Mouse (Mus musculus) c-Kit-positive CD71-positive TER-119-negative erythroid progenitor cells, embryonic 14.5 days (primary cell): ENCODE data around the gene Cdk5.

ENCODE experiments used
- DNase-seq: peaks from one replicate; pipeline ENCODE4 v3.0.0-alpha.2; 2013; ENCODE audit warnings: low read depth

Cdk5 gene

DNA sequence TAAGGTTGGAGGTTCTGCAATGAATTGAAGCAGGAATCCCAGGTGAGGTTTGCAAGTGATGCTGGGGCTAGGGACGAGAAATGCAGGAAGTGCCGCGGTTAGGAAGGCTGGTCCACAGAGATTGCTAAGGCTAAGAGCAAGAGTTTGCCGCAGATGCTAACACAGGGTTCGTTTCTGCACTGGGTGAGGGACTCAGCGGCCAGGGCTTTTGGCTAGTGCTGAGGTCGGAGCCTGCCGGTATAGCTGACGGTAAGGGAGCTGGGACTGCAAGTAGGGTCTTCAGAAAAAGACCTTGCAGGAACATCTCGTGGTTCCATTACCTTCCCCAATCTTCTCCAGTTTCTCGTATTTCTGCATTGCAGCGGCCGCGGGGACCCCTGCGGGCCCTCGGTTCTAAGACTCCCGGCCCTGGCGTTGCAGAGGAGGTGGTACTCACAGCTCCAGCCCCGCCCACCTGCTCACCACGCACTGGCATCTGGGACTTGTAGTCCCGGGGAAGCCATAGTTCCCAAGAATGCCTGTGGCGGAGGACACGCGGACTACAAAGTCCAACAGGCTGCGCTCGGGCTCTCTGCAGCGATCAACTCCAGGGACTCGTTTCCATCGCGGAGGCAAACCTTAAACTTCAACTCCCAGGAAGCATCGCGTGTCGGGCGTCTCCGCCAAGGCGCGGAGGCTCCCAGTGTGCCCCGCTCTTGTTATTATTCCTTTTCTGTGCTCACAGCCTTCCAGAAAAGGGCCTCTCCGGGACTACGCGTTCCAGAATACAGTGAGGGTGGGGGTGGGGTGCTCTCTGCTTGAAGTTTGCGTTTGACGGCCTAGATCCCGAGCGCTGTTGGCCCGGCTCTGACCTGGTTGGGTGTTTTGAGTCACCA is at the start of gene Cdk5, which contains the start of gene Slc4a2:
Gene Cdk5, minus strand, starts transcription at position 402 of the 875 bp plus-strand sequence.
Gene Slc4a2, plus strand, starts transcription at position 709 of the 875 bp plus-strand sequence.
- DNase-seq, result peak; percentile 98

DNA sequence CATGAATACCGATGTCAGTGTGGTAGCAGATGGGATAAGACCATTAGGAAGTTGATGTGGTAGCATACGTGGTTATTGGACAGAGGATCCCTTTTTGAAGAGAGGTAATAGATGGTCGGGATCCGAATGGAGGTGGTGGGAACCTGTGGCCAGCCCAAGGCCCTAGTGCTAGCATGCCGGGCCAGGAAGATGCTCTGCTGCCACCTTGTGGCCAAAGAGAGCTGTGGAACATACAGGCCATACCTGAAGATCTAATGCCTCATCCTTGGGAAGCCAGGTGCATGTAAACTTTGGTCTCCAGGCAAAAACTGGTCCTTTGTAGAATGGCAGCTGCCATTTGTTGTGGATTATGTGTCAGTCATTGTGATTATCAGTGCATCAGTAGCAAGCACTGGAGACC is 47.3 kb upstream of the Cdk5 start:
- DNase-seq, result peak; percentile 76

DNA sequence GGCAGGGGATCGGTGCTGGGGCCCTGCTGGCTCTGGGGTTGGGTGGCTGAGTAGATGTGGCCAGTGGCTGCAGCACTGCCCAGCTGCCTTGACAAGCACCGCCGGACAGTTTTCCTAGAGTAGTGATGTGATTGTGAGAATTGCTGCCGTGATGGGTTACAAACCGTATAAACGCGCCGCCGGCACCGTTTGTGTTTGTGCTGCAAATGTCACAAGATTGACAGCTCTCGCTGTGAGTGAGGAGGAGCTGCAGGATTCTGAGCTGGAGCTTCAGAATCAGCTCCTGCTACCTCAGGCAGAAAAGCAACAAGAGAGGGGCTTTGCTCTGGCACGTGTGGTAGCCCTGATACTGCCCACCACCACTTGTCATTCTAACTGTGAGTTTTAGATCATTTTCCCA is 43.4 kb upstream of the Cdk5 start:
- no peak for DNase-seq

DNA sequence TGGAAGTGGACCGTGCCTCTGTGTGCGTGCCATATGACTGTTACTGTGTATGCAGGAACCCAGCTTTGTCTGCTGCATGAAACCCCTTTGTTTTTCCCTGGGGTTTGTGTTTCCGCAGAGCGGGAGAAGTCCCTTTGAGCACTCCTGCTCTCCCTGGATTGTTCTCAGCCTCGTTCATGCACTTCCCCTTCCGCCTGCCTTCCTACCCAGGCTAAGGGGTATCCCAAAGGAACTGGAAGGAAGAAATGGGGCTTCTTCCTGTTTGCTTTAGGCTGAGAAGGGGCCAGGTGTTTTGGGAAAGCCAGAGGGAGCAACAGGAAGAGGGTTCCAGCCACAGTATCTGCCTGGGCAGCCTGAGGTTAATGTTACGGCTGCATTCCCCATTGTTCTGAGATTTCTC is 32.3 kb upstream of the Cdk5 start:
- DNase-seq, result no peak

DNA sequence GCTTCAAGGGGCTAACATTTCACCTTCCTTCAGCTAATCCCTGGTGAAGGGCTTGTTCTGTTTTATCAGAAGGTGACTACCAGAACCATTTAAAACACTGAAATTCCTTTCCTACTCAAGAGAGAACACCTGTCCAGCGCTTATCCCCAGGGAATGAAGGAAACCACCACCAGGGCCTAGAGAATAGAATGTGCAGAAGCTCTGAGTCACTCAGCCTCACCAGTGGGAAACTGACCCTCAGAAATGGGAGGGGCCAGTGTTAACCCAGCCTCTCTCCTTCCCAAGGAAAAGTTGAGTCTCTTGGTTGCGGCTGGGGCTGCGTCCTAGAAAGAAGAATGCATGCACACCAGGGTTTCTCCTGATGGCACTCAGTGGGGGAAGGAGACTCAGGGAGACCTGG is 31.7 kb upstream of the Cdk5 start:
- DNase-seq, result no peak

DNA sequence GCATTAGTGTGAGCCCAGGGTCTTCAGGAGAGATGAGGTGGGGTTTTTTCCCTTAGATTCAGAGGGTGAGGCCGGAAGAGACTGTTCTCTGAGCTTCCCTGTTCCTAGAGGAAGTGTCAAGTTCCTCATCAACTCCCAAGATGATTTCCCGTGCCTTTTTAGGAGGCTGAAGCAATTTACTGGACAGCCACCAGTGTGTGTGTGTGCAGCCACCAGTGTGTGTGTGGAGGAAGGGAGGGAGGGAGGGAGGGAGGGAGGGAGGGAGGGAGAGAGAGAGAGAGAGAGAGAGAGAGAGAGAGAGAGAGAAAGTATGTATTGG is 30.6 kb upstream of the Cdk5 start:
- no peak for DNase-seq

DNA sequence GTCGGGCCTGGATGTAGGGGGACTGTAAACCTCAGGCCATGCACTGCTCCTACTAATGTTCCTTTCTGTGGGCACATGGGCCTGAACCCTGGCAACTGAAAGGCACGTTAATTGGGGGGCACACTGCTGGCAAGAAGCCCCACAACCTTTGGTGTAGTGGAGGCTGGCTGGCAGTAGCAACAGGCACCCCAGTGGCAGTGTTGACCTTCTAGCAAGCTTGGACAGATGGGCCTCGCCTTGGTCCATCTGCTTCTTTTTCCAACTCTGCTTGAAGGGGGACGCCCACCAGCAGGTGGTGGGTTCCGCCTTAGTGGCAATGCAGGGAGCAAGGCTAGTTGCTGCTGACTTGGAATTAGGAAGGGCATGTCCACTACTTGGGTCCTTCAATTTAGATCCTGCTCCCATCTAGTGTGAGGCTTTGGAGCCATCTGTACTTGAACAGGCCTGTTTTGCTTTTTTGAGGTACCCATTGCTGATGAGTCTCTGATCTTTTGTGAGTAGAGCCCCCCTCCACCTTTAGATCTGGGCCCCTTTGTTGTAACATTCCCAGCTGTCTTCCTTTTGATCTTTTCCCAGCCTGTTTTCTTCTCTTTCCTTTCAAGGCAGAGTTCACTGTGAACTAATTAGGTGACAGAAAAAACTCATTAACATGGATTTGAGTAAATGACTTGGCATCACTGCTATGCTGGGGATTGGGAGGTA is 30.1 kb upstream of the Cdk5 start:
- no peak for DNase-seq

DNA sequence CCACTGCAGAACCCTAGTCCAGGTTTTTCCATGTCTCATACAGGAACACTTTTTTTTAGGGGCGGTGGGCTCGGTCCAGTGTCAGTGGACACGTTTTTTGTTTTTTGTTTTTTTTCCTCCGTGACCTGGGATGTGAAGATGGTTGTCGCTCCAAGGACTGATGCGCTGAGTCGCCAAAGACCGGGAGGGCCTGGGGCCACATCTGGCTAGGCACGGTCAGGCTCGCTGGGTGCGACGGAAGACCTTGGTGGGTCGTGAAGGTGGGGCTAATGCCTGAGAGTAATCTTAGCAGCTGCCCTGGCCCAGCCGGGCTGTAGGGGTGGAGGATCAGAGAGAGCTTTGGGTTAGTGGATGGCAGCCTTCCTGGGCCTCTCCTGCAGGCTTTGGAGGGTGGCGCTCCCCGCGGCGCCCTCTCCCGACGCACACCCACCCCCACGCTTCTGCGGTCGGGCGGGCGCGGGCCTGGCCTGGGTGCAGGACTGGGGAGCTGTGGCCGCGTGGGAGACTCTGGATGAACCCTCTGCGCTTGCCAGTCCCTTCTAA is 29.4 kb upstream of the Cdk5 start:
- peak; percentile 35 for DNase-seq

DNA sequence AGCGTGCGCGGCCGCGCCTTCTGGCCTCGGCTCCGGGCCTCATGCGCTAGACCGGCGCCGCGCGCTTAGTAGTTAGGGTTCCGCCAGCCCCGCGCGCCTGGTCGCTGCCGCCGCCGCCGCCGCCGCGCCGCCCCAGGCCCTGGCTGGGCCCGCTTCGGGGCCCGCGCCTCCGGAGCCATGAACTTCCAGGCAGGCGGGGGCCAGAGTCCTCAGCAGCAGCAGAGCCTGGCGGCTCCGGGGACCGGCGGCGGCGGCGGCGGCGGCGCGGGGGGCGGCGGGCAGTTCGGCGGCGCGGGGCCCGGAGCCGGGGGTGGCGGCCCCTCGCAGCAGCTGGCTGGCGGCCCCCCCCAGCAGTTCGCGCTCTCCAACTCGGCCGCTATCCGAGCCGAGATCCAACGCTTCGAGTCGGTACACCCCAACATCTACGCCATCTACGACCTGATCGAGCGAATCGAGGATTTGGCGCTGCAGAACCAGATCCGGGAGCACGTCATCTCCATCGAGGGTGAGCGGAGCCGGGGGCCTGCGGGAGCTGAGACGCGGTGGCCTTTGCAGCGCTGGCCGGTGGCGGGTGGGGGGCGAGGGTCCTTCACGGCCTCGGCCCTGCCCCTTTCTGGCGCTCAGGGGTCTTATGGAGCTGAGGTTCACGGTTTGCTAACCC is 28.8 kb upstream of the Cdk5 start, which contains the start of gene Agap3:
Gene Agap3, plus strand, starts transcription at position 148 of the 661 bp plus-strand sequence.
- DNase-seq, result no peak

DNA sequence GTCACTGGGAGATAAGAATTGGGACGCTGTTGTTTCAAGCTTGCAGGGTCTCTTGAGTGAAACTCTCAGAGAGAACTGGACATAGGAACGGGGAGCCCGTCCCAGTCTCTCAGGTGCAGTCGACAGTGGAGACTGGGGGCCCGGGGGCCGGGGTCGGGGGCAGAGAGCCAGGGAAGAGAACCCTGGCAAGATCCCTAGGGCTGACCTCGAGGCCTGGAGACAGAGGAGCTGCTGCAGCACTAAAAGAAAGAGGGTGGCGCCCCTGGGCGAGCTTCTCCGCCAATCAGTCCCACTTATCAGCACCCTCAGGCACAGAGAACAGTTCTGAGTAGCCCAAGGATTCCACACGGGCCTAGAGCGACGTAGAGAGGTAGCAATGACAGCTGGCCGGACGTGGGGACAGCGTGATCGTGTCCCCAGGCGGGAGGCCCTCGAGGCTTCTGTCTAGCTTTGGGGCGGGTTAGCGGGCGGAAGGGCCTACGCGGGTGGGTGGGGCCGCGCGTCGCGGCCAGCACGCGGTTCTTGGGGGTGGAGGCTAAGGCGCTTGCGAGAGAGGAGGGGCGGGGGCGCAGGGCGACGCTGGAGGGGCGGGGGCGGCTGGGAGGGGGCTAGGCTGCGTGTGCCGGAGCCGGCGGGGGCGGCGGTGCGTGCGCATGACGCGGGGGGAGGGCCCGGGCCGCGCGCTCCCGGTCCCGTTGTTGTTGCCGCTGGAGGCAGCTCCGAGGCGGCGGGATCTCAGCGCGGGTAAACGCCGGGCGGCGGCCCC is 28.1 kb upstream of the Cdk5 start:
- DNase-seq, result peak; percentile 77

DNA sequence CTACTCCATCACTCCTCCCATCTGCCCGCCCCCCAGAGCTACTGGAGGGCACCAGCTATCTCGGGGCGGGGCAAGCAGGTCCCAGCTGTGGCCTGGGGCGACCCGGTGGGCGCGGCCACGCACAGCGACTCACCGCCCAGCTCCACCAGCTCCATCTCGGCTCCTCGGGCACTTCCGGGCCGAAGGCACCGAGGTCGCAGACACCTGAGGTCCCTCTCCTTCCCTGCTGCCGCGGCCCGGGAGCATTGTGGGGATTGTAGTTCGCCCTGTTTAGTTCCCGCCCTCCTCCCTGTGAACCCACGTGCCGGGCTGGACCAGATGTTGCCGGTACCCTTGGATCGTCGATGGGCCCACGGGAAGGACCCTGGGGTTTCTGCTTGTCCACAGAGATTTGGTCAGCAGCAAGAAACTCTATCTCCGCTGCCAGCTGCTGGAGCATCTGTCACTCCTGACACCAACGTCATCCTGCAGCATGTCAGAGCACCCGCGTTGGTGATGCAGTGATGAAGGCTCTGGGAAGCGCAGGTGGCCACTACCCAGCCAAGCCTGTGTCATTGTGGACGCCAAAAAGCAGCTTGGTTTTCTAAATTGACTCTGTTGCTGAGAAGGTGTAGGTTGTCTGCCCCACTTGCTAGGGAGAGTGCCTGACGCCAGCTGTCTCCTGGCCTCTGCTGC is 24.4 kb upstream of the Cdk5 start, which contains the start of gene Tmub1:
Gene Tmub1, minus strand, starts transcription at position 231 of the 675 bp plus-strand sequence.
- DNase-seq, result peak; percentile 72

DNA sequence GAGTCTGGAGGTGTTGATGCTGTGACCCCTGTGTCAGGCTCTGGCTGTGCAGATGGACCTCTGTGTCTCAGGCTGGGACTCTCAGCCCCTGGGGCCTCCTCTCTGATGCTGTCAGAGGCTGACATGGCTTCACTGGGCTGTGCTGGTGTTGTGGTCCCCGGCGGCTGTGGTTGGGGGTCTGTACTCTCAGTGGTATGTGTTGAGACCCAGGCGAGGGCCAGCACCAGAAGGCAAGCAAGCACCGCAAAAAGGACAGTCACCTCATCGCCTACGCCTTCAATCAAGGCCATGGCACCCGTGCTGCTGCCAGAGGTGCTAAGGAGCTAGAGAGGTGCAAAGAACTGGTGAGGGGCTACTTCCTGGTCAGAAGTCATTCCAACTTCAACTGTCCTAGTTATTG is 23.3 kb upstream of the Cdk5 start:
- no peak for DNase-seq

DNA sequence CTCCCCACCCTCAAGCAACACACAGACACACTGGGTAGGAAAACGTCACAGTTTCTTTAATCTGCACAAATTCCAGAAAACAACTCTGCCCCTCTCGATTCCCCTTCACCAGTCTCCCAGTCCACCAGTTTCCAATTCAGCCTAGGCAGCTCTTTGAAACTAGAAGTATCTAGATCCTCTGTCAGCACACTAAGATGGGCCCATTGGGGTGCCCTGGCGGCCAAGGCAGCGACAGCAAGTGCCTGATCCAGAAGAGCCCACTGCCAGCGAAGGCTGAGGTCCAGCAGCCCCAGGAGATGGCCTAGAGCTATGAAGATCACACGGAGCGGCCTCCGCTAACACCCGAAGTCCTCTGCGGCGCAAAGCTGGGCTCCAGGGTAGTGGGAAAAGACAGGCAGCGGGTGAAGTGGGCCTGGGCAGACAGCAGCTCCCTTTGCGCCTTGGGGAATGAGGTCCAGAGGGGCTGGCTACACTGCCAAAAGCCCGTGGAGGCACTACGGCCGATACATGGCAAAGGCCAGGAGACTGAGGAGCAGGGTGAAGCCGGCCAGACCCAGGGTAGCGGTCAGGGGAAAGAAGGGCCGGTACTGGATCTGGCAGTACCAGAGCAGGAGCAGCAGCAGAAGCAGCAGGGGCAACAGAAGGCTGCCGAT is 22.2 kb upstream of the Cdk5 start:
- DNase-seq, result no peak

DNA sequence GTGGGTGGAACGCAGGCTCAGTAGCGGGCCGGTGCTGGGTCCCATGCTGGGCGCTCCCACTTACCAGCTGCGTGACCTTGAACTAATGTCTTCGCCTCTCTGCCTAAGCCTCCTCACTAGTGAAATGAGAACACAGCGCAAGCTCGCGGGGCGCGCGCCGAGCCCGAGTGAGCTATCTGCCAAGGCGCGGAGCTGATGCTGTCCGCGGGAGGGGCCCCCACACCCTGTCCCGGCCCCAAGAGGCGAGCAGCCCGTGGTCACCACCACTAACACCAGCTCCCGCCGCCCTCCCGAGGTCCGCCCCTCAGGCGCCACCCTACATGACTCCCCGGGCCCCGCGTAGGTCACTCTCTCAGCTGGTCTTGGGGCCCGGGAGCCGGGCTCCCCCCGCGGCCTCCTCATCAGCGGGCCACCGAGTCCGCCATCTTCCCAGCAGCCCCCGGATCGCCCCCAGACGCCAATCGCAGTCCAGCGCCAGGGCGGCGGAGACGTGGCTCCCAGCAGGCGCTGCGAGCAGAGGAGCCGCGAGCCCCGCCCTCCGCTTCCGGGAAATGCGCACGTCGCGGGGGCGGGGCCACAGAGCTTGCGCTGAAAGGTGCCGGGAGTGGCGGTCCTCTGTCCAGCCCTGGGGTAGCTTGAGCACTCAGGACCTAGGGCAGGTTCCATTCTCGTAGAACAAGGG is 21.6 kb upstream of the Cdk5 start, which contains the start of gene Fastk:
Gene Fastk, minus strand, starts transcription at position 542 of the 682 bp plus-strand sequence.
- peak; percentile 86 for DNase-seq

DNA sequence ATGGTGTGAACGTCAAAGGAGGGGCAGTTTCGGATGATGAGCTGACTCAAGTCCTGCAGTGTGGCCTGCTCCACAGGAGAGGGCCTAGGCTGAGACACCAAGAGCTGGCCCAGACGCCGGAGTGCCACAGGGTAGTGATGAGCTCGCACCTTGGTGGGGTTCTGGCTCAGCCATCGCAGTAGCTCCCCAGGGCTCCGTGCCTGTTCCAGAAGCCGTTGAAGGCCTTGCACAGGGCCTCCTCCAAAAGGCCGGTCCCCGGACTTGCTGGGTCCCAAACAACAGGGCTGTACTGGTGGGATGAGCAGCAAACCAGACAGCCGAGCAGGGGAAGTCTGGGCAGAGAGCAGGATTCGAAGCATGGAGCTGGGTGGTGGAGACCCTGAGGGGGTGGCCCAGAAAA is 20.6 kb upstream of the Cdk5 start:
- no peak for DNase-seq

DNA sequence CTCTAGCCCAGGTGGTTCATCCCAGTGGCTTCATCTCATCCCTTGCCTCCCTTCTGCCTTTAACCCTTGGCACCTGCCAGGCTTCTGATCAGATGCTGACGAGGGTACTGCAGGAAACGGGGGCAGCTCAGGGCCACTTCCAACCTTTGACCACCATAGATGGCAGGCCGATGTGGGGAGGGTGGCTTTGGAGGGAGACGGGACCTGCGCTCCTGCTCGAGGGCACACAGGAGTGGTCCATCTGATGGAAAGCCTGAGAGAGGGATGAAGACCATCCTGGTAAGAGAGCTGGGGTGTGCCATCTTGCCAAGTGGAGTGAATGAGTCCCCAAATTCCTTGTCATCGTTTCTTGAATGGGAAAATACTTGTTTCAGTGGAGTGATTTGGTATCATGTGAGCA is 19.9 kb upstream of the Cdk5 start:
- no peak for DNase-seq

DNA sequence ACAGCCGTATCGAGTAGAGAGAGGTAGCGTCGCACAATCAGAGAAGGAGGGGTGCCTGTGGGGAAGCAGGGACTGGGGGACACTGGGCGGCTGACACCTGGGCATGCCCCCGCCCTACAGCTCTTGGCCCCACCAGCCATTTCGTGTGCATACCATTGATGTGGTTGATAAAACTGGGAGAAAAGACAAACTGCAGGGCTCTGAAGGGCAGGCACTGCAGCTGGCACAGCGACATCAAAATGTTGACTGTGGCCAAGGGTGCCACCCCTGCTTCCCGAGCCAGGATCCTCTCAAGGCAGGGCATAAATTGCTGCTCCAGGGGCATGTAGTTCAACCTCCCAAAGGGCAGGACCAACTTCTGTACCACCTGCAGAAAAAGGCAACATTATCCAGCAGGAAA is 18.7 kb upstream of the Cdk5 start:
- no peak for DNase-seq

DNA sequence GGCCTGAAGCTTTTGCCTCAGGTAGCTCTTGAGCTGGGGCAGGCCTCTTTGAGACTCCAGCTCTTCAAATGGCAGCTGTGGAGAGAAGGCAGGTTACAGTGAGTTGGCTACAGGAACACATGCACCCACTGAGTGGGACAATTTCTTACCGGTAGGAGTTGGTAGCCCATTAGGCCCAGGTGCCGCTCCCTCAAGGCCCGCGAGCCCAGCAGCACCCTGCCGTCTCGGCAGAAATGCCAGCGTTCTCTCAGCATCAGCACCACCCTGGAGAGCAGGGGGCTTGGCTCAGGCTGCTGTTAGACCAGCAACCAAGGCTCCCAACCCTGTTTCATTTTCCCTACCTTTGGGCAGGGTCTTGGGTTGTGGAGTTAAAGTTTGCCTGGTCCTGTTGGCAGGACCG is 17.9 kb upstream of the Cdk5 start:
- no peak for DNase-seq

DNA sequence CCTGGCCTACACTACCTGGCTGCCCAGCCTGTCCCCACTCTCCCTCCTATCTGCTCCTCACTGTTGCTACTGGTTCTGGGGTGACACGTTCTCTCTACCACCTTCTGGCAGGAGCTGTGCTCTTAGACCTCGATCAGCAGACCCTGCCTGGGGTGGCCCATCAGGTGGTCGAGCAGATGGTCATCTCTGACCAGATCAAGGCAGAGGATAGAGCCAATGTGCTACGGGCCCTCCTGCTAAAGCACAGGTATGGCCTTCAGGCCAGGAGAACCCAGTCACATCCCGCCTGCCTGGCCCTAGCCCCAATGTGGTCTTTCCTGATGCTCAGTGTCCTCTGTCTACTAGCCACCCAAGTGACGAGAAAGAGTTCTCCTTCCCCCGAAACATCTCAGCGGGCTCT is 10.7 kb upstream of the Cdk5 start:
- DNase-seq, result no peak

DNA sequence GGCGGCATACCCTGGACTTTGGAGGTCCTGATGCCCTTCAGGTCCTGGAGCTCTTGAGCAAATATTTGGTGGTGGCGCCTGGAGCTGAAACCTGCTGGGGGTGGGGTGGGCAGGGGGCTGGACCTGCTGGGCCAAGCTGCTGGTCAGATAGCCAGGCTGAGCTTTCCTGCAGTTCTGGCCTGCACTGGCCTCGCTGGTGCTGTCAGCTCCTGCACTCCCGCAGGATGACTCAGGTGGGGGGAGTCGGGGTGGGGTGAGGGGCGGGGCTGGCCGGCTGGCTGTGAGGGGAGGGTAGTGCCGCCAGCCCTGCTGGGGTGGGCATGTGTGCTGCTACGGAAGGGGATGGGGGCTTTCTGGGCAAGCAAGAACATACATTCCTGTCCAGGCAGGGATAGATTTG is 5.3 kb upstream of the Cdk5 start:
- DNase-seq, result no peak
